Mouse (Mus musculus) layer of hippocampus, adult 2 months (tissue): ENCODE measurements at regions not wholly inside any gene's neighbourhood (a gene's known extent, or its start where the extent isn't known, plus 50 kb on each side); places are given as distances from the start of the nearest gene placed in this dataset.

Experiments used
- DNase-seq, 2 experiments: peaks; one replicate each; pipeline ENCODE4 v3.0.0; 2022; ENCODE audit warnings: low spot score in 2 of 2
- H3K27ac ChIP-seq: fragments of 200-600 bp; 2 replicates; pipeline ENCODE4 v1.8.1; 2022
- H3K4me3 ChIP-seq: fragments of 200-600 bp; 2 replicates; pipeline ENCODE4 v1.8.1; 2022; ENCODE audit warnings: mild to moderate bottlenecking
- CTCF ChIP-seq: fragments of 200-600 bp; conservative IDR thresholded peaks from 2 replicates; pipeline ENCODE4 v1.8.1; 2022; ENCODE audit warnings: antibody characterized with exemption, mild to moderate bottlenecking, moderate library complexity

DNA sequence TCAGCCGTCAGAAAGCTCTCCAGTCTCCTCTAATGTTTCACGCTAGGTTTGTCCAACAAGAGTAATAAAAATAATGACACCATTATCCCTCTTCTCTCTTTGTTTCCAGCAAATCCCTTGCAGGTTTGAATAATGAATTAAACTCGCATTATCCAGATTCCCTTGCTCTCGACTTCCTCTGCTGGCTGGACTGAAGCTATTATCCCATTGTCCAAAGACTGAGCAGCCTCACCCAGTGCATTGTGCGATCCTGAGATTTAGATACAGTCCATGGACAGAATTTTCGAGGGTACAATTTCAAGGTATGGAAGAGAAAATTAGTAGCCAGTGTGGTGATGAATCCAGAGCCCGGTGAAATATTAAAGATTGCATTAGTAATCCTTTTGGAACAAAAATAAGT, 270.3 kb downstream of the En1 start:
- Histone ChIP-seq H3K27ac (no peak overlapping the region), H3K4me3 (no peak overlapping the region)
- TF ChIP-seq CTCF, result peak; percentile 55
- DNase-seq, result no peak

DNA sequence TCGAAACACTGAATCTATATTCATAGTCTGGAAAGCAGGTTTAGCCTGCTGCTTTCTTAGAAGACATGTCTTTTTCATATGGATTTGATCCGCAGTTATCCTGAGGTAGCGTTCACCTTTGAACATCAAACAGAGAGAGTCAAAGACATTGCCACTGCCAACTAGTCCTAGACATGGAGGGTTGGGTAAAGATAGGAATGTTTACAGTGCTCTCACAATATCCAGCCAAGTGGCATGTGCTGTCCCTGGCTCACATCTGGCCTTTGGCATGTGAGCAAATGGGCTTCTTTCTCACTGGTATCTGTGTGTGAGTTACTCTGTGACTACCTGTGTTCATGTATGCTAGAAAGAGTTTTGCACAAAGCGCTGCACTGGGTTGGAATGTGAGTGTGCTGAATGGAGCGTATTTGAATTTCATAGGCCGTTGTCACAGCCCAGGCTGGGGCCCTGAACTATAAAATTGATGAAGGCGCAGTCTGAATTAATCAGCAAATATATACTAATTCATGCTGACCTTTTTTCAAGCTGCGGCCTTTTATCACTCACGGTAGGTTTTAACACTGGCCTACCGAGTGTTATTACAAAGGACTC, 280.8 kb downstream of the En1 start:
- no peak for DNase-seq
- no peak for TF ChIP-seq CTCF
- Histone ChIP-seq H3K4me3 (no peak overlapping the region), H3K27ac (no peak overlapping the region)

DNA sequence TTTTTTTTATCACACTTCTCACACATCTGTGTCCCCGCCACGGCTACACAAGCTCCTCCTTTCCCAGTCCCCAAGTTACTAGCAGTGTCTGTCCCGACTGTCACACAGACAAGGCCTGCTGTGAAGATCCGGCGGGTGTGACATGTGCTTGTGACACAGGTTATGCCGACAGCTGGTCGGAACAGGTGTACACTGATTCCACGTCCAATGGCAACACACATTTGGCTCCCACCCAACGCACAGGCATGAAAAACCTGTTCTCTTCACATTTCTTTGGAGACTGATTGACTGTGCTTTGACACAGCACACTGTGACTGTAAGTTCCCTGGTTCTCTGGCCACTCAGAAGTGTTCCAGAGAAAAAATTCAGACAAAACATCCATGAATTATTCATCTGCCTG, 281.4 kb downstream of the En1 start:
- H3K27ac ChIP-seq, result no peak overlapping the region

DNA sequence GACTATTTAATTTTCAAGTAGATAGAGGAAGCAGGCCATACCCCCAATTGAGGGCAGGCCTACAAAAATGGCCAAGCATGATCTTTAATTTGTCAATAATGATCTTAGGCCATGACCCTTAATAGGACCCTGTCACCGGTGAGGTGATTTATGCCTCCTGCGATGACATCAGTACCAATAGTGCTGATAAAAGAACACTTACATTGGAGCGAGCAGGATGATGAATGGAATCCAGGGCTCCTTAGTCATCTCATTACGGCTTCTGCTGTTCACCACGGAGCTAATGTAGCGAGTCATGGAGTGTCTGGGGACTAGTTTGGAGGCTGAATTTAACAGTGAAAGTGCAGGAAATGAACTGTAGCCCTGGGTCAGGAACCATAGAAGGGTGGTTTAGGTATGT, 308.6 kb downstream of the En1 start:
- DNase-seq, result no peak
- TF ChIP-seq CTCF, result no peak
- Histone ChIP-seq H3K27ac (no peak overlapping the region), H3K4me3 (no peak overlapping the region)

More for the DNA sequence above, 281.4 kb downstream of the En1 start:
- no peak for DNase-seq
- H3K4me3 ChIP-seq, result no peak overlapping the region
- no peak for TF ChIP-seq CTCF

DNA sequence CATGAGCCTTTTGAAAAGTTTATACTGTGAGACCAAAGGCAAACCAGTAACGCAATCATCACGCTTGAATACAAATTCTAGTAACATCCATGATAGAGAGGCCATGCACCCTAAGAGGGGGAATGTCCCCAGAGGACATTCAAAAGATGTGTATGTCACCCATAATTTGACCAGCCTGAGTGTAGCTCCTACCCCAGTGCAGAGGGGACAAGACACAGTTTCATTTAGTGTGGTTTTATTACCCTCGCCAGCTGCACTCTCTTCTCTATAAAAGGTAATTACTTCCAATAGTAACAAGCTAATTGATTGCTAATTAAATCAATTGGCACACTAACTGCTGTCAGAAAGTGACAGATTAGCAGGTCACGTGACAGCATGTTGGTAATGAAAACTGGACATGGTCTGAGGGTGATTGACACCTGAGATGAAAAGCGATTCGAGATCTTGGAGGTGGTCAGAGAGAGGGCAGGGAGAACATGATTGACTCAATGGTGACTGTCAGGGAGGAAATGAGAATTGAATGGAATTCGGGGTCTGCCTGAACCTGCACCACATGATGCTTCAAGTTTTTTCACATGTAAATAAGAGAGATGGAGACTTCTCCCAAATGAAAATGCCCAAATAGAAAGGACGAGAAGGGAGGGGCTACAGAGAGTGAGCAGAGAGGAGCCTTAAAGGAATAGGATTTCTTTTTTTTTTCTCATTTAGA, 309.9 kb downstream of the En1 start:
- H3K27ac ChIP-seq, result no peak overlapping the region
- no peak for TF ChIP-seq CTCF
- no peak for DNase-seq
- no peak overlapping the region for H3K4me3 ChIP-seq

DNA sequence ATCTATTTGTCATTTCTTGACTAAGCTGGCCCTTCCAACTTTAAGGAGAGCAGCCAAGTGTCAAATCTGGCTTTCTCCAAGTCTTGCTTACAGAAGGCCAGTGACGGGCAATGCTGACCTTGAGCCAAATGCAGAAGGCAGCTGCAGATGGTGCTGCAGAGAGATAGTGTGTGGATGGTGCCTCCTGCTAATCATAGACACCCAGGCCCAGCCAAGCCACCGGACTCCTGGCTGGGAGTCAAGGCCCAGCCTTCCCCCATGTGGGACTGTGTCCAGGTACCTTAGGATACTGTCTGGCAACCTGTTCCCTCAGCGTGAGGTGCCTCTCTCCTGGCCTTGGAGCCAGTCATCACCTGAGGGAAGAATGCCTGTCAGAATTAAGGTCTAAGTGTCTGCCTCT, 319.3 kb downstream of the En1 start:
- no peak for DNase-seq
- H3K27ac ChIP-seq, result no peak overlapping the region
- TF ChIP-seq CTCF, result no peak
- H3K4me3 ChIP-seq, result no peak overlapping the region

DNA sequence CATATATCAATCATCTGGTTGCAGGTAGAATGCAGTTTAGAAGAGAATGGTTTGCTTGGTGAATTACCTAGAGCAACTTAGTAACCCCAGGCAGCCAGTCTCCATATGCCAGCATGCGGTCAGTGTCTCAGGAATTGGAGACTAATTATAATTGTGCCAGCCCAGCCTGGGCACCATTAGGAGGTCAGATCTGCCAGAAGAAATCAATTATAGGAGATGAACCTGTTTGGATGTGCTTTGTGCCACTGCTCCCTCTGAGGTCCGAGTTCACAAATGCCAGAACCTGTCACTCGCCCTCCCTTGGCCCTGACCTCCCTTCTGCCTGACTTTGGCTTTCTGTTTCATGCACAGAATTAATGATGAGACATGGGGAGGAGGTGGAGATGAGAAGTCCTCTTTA, 323.1 kb downstream of the En1 start:
- Histone ChIP-seq H3K27ac (no peak overlapping the region), H3K4me3 (no peak overlapping the region)
- no peak for DNase-seq
- TF ChIP-seq CTCF, result no peak

DNA sequence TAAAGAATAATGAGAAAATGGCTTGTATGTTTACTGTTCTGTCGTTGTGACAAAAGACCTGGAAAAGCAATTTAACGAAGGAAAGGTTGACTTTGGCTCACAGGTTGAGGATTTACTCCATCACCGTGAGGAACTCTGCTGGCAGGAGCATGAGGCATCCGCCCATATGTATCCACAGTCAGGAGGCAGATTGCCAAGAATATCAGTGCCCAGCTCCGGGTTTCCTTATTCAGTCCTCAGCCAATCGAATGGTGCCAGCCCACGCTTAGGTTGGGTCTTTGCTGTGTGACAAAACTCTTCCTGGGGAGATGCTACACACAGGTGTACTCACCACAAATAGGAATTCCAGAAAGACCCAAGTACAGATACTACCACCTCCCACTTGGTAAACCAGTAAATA, 327.9 kb downstream of the En1 start:
- no peak overlapping the region for H3K4me3 ChIP-seq
- TF ChIP-seq CTCF, result no peak
- H3K27ac ChIP-seq, result no peak overlapping the region
- DNase-seq, result no peak

DNA sequence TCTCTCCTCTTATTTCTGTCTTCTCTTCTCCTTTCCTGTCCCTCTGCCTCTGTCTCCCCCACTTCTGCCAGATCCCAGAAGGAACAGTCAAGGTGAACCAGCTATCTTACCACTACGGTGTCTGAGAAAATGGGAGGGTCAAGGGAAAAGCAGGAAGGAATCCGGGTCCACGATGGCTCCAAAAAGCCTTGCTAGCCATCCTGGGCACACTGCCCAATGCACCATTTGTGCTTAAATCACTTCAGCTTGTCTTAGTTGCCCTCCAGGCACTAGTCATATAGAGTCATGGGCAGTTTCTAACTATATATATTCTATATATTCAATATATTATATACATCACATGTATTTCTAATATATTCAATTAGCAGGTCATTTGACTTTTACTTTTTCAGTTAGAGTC, 333.1 kb downstream of the En1 start:
- no peak overlapping the region for H3K27ac ChIP-seq
- DNase-seq, result no peak
- no peak overlapping the region for H3K4me3 ChIP-seq
- no peak for TF ChIP-seq CTCF

DNA sequence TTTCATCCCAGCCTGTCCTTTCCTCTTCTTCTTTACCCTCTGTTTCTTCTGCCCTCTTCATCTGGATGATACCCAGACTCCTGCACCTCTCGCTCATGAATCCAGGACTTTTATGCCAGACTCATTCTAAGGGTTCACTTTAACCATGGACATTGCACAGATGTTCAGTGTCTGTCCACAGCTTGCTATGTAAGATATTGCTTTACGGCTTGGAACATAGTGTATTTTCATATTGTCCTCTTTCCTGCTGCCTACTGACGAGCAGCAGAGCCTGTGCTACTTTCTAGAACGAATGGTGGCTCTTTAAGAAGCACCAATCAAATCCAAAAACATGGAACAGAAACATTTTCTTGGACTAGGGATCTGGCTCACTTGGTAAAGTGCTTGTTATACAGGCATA, 341.5 kb downstream of the En1 start:
- no peak for DNase-seq
- Histone ChIP-seq H3K4me3 (no peak overlapping the region), H3K27ac (no peak overlapping the region)
- no peak for TF ChIP-seq CTCF

DNA sequence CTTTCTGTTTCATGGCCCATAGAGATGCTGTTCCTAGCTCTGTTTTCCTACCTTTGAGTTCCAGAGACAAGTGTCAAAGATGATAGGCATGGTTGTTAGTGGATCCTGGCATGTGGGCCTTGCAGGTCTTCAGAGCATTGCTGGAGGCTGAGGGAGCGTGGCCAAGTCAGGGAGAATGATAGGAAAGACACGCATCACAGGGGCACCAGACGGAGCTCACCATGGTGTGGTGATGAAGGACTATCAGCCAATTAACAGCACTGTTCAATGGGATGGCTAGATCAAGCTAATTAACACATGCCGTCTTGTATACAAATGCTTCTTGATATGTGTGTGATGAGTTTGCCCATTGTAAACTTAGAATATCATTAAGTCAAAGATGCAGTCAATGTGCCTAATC, 344.1 kb downstream of the En1 start:
- TF ChIP-seq CTCF, result no peak

DNA sequence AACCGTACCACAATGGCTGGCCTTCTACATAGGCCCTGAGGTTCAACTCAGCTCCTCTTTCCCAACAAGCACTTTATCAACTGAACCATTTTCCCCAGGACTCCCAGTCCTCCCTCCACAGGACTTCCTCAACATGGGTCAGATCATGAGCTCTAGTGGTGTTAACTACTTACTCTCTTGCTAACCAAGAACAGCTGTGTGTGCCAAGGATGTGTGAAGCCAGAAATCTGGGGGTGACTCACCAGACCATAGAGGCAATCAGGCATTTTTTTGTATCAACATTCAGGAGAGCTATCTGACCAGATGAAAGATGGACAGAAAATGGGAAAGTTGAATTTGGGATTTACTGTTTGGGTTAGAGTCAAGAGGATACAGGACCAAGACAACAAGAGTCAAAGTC, 359.0 kb downstream of the En1 start:
- no peak for TF ChIP-seq CTCF
- DNase-seq, result no peak
- Histone ChIP-seq H3K27ac (no peak overlapping the region), H3K4me3 (no peak overlapping the region)

More for the DNA sequence above, 344.1 kb downstream of the En1 start:
- H3K4me3 ChIP-seq, result no peak overlapping the region
- no peak for DNase-seq
- no peak overlapping the region for H3K27ac ChIP-seq

DNA sequence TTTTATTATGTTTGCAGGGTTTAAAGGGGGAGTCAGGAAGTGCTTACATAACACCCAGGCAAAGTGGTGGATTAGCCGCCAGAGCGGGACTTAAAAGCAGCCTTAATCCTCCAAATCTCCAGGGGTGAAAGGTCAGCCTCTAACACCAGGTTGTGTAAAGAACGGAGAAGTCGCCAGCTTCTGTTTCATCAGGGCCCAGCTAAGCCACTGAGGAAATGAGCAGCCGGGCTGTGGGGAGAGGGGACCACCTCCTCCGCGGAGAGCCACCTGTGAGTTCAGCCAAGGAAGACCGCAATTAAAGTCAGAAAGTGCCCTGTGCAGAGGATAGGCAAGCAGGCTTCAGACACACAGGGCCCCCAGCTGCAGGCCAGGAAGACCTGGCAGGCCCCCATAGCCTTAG, 359.8 kb downstream of the En1 start:
- H3K27ac ChIP-seq, result no peak overlapping the region
- TF ChIP-seq CTCF, result no peak
- no peak for DNase-seq
- H3K4me3 ChIP-seq, result no peak overlapping the region

DNA sequence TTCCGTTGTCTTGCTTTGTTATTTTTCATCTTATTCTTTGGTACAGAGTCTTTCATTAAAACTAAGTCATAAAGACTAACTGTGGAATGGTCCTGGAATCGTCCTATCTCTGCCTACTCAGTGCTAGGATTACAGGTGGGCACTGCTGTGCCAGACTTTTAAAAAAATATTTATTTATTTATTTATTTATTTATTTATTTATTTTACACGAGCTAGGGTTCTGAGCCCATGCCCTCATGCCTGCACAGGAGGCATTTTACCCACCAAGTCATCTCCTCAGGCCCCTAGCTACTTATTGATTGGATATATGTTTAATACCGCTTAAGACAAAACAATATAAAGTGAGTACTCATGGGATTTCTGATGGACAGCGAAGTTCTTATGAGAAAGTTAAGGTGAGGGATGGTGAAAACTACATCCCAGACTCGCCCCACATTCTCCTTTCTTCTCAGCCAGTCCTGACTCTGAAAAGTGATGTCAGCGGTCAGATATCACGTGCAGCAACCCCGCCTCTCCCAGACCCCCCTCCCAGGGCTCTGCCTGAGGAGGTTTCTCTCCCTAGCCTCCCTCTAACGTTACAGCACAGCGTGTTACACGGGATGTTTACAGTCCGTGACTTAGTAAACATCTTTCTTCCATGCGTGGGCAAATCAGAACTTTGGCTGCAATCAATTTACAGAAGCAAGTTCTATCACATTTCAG, 361.4 kb downstream of the En1 start:
- TF ChIP-seq CTCF, result no peak
- Histone ChIP-seq H3K27ac (no peak overlapping the region), H3K4me3 (peak overlapping the region; percentile 48)
- DNase-seq, result no peak
